Mouse (Mus musculus): Measurements from ENCODE around the gene Vil1.
A peak's percentile ranks its signal among the peaks of the same experiment; 100 is the strongest.

The Vil1 gene

DNA sequence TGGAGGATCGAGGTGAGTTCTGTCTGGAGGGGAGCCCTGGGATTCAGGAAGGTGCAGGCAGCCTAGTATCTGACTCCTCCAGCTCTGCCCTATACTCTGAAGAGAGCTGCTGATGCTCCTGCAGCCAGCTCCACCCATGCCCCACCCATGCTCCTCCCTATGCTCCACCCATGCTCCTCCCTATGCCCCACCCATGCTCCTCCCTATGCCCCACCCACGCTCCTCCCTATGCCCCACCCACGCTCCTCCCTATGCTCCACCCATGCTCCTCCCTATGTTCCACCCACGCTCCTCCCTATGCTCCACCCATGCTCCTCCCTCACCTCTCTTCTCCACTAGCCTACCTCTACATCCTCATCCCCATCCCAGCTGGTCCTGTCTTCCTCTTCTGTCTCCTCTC lies 6.0 kb downstream of the Vil1 start:
- DNase-seq: peak; percentile 76

DNA sequence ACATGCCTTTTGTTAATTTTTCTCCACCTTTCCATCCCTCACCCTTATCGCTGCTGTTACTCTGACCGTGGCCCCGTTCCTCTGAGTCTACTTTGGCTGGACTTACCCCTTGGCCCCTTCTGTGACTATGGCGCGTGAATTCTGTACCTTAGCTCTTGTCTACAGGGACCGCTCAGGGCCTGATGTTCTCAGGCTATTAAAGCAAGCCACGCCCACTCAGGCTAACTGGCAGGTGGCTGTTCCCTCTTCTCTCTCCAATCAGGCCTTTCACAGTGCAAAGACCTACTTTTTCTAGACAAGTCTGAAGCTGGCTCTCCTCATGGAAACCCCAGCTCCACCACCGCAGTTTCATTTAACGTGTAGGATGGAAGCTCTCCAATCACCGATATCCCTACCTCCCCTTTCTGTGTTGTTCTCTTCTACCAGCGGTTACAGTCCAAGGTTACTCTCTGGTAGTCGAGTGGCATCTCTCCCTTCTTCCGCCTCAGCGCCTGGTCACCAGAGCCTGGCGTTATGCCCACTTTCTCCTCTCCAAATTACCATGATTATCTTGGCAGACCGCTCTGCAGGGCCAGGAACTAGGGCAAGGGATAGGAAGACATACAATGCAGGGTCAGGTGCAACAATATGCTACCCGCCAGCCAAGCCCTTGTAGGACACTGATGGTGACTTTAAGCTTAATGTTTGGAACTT lies 9.7 kb downstream of the Vil1 start:
- DNase-seq: no peak

DNA sequence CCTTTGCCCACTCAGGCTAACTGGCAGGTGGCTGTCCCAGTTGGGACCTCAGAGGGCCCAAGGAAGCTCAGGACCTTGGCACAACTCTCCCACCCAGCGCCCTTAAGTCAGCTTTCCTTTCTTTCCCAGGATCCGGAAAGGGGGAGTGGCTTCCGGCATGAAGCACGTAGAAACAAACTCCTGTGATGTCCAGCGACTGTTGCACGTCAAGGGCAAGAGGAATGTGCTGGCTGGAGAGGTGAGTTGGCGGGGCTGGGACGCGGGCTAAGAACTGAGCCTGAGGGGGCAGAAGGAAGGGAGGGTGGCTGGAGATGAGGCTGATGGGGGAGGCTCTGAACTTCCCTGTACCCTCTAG lies 10.2 kb downstream of the Vil1 start:
- DNase-seq: no peak

DNA sequence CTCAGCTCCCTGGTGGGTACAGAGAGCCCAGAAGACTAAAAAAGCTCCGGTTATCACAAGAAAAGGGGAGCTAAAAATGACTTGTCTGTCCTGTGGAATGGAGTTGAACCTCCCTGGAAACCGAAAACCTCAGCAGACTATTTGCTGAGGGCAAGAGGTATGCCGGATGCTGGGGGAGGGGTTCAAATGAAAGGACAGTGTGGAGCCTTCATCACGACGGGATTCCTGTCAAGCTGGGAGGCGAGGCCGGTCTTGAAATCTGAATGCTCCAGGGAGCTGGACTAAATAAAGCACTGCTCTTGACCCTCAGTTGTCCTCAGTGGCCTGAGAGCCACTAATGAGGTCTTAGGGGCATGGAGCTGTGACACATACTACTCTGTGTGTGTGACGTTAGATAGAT lies 14.0 kb downstream of the Vil1 start:
- no peak for DNase-seq

DNA sequence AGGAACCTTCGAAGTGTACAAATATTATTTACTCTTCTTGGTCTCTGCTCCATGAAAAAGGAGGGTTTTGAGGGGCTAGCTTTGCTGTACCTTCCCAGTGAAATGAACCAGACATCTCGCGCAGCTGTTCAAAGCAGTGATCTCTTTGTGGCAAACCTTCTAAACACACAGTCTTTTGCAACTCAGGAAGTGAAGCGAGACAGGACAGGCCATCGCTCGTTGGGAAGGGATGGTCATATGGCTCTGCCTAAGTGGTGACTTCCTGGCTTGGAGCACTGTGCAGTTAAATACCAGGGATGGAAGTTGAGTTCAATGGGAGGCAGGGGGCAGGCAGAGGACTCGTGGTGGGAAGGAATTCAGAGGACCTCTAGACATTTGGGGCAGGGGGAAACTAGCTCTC lies 16.7 kb downstream of the Vil1 start:
- DNase-seq: no peak

DNA sequence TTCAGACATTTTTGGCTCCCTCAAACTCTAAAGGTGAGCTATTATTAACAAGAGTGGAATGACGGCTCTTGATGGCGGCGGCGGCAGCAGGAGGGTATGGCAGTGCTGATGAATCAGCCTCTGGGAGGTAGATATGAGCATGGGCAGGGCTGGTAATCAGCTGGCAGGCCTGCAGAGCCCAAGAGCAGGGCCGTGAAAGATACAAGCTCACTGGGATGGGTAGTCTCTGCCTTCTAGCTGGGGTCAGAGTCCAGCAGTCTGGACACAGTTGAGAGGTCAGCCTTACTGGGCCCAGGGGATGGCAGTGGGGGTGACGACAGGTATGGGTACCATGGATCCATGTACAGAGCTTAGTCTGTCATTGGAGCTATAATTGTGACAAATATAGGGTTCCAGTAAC lies 24.0 kb downstream of the Vil1 start:
- peak; percentile 45 for DNase-seq

DNA sequence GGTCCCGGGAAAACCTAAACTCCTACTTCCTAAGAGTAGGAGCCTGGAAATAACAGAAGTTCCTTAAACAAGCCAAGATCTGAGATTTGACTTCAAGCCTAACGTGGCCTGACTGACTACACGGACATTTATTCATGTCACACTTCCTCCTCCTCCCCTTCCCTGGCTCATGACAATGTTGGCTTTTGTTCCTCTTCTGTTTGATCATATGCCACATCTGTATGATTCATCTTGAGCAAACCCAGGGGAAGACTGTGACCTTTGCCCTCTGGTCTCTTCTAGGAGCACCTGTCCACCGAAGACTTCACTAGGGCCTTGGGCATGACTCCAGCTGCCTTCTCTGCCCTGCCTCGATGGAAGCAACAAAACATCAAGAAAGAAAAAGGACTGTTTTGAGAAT lies 25.4 kb downstream of the Vil1 start:
- DNase-seq: no peak

DNA sequence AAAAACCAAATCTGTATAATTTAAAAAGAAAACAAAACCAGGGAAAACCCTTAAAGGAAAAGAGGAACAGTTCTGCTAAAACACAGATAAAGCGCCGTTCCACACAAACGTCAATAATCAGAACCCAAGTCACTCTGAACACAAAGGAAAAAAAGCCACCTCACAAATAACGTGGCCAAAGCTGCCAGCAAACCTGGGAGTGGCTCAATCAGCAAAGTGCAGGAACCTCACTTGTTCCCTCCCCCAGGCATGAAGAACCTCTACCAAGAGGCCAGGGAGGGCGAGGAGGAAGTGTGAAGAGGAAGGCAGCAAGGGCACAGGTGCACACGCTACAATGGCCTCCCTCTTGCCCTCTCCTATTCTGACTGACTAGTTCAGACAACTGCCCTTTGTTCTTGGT lies 26.4 kb downstream of the Vil1 start:
- DNase-seq: peak; percentile 59

DNA sequence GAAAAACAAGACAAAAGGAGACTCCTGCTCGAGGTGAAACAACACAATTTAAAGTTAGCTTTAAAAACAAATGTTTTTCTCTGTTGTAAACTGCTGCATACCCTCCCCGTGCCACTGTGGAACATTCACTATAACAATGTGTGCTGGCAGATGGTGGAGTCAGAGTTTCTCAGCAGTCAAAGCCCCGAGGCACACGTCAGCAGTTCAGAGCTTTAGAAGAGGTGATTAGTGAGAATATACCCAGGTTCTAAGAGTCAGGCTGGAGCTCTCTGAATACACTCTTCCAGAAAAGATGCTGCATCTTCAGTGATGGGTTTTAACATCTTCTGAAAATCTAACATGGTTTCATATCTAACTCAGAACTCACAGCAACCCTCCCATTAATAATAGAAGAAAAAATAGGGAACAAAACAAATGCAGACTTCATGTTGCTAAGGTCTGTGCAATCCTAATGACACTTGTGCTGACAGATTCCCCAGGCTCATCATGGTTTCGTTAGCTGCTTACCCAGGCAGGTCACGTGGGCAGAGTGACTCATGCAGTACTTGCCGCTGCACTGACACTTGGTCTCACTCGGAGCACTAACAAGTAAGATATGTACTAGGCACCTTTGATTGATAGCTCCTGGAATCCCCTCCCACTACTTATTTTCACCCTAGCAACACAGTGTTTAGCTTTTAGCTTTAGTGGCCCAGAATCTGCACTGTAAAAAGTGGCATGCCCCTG lies 28.7 kb downstream of the Vil1 start:
- DNase-seq: no peak

DNA sequence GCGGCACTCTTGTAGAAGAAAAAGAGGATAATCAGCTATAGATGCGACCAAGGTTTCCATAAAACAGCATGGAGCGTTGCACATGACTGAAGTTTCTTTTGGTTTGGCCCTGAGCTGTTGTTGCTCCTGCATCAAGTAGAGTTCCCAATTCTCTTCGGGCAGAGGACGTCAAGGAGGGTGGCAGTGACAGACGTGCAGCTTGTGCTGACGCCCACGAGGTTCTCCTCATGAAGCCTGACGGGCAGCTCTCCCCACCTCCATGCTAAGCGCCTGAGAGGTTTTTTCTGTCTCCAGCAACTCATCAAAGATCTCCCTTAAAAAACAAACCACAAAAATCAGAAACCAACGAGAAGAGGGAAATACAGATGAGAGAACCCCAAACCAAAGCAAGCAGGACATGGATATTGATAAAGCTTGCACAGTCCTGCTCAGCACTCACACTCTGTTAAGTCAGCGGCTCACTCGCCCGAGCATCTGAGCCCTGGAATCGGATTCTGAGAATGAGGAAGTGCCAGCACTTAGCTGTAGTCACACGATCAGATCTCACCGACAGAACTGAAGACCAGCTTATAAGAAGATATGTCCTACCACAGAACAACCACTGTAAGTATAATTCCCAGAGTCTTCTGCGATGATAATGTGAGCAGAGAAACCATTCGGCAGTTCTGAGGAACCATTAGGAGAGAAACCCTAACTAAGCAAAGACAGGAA lies 30.1 kb downstream of the Vil1 start:
- DNase-seq: no peak

DNA sequence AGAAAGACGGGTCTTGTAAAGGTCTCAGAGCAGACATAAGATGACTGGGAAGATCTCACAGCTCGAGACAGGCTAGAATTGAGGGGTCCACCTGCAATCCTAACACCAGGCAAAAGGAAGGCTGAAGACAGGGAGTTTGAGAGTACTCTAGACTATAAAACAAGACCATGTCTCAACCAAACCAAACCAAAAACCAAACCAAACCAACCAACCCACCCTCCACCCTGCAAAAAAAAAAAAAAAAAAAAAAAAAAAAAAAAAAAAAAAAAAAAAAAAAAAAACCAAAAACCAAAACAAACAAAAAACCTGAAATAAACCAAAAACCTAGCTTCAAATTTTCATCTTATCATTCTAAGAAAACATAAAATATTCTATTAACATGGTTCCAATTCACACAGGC lies 35.4 kb downstream of the Vil1 start:
- DNase-seq: no peak

DNA sequence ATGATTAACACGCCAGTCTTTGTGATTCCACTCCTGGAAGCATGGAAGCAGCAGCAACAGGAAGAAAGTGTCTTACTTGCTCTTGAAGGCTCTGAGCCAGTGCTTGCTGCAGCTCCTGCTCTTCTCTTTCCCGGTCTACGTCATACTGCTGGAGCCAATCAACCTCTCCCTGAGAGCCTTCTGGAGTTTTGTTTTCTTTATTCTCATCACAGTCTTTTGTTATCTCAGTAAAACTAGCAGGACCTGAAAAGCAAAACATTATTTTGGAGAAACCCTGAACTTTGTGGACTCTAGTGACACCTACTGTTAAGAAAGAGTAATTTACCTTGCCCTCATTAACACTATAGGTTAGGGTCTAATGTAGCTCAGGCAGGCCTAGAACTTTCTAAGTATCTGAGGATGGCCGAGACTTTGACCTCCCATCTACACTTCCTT lies 43.5 kb downstream of the Vil1 start:
- DNase-seq: no peak

DNA sequence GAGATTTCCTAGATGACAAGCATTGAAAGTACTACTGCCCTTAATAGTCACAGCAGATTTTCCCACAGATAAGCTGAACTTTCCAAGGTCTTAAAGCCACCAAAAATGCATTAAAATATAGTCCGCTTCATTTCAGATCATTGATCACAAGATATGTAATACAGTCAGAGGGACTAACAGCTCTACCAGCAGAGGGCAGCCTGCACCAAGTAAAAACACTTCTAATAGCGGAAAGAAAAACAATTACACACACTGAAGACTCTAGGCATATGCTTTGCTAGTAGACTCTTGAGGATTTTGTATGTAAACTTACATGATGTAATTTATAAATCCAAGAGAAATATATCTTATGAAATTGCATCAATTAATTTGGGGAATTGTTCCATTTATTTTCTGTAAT lies 51.1 kb downstream of the Vil1 start:
- DNase-seq: peak; percentile 46

All from liver (tissue).